Mouse (Mus musculus) midbrain, embryonic 13.5 days (tissue): ENCODE data around the gene Ano9. TPM values are rescaled to one million over a fixed set of nuclear protein-coding genes. Genes with fewer than 3 reads are reported as not detected.

Experiments used
- ATAC-seq: fragments of 200-750 bp; cut with Nextera tagmentation; 2 replicates; pipeline ENCODE4 v1.8.0; 2017; ENCODE audit warnings: mild to moderate bottlenecking, moderate TSS enrichment, moderate library complexity
- H3K27ac ChIP-seq: fragments of 300-500 bp; sonication (generic); 2 replicates; pipeline ENCODE4 v1.5.1; 2015; ENCODE audit warnings: inconsistent platforms, mild to moderate bottlenecking, moderate library complexity
- H3K27me3 ChIP-seq: fragments of 300-500 bp; sonication (generic); 2 replicates; pipeline ENCODE4 v1.6.1; 2015; ENCODE audit warnings: mild to moderate bottlenecking, inconsistent platforms
- H3K36me3 ChIP-seq: fragments of 300-500 bp; sonication (generic); 2 replicates; pipeline ENCODE4 v1.6.1; 2015; ENCODE audit warnings: mild to moderate bottlenecking, inconsistent platforms
- H3K4me1 ChIP-seq: fragments of 300-500 bp; sonication (generic); replicated peaks from 2 replicates; pipeline ENCODE4 v1.6.1; 2015; ENCODE audit warnings: inconsistent platforms
- H3K4me2 ChIP-seq: fragments of 300-500 bp; sonication (generic); replicated peaks from 2 replicates; pipeline ENCODE4 v1.6.1; 2015; ENCODE audit warnings: moderate library complexity, mild to moderate bottlenecking, inconsistent platforms
- H3K4me3 ChIP-seq: fragments of 300-500 bp; sonication (generic); replicated peaks from 2 replicates; pipeline ENCODE4 v1.5.1; 2015; ENCODE audit warnings: mild to moderate bottlenecking, inconsistent platforms
- H3K9ac ChIP-seq: fragments of 300-500 bp; sonication (generic); replicated peaks from 2 replicates; pipeline ENCODE4 v1.6.1; 2015; ENCODE audit warnings: mild to moderate bottlenecking, inconsistent platforms
- H3K9me3 ChIP-seq: fragments of 300-500 bp; sonication (generic); 2 replicates; pipeline ENCODE4 v1.6.1; 2016; ENCODE audit warnings: mild to moderate bottlenecking, inconsistent platforms
- WGBS: fragments of 180-500 bp; shearing (Covaris S2); methylation state at CpG from one replicate; pipeline ENCODE4 v1.1.7; 2015; 5-methylcytosine and 5-hydroxymethylcytosine counted together
- polyA plus RNA-seq: library from polyadenylated mRNA; unstranded; fragments of >200 nt; fragmentation: Nextera tagmentation; extraction: Ambion mirVana; gene quantifications from 2 replicates; pipeline ENCODE4 v1.2.1, GENCODE M21; 2015

Ano9 gene
- 0.07 and 0.35 TPM in 2 replicates for polyA plus RNA-seq

GRCm38 (mm10) chr7:141117636-141118035 lies at the start of gene Ano9:
Gene Ano9 (minus strand): TSS chr7:141117806.
- Histone ChIP-seq H3K4me3 (no peak within 1 kb of the TSS), H3K36me3 (no peaks in the 10 kb centered on the region), H3K27ac (no peak within 1 kb of the TSS), H3K27me3 (peaks cover 13% of the 10 kb centered on the region; the same call in 1 of the 2 replicates), H3K4me1 (no peaks in the 10 kb centered on the region), H3K4me2 (no peak within 1 kb of the TSS), H3K9ac (no peak within 1 kb of the TSS), H3K9me3 (no peaks in the 10 kb centered on the region)
- no peak for ATAC-seq
- WGBS, result 15% methylated on average over 9 of the region's 9 CpGs

GRCm38 (mm10) chr7:141164850-141165249 lies 47.2 kb upstream of the Ano9 start:
- H3K36me3 ChIP-seq, result peaks cover 45% of the 10 kb centered on the region
- no peak for ATAC-seq
- peaks cover 10% of the 10 kb centered on the region for H3K4me1 ChIP-seq
- no peak overlapping the region for H3K27ac ChIP-seq
- H3K9ac ChIP-seq, result no peak overlapping the region
- 86% methylated on average over 6 of the region's 6 CpGs for WGBS
- no peaks in the 10 kb centered on the region for H3K9me3 ChIP-seq
- no peaks in the 10 kb centered on the region for H3K27me3 ChIP-seq
- H3K4me2 ChIP-seq, result no peak overlapping the region
- no peak overlapping the region for H3K4me3 ChIP-seq

GRCm38 (mm10) chr7:141164397-141164796 lies 46.8 kb upstream of the Ano9 start:
- Histone ChIP-seq H3K9ac (no peak overlapping the region), H3K4me3 (no peak overlapping the region), H3K27ac (no peak overlapping the region), H3K4me2 (no peak overlapping the region), H3K36me3 (peaks cover 49% of the 10 kb centered on the region), H3K27me3 (no peaks in the 10 kb centered on the region), H3K9me3 (no peaks in the 10 kb centered on the region), H3K4me1 (peaks cover 10% of the 10 kb centered on the region)
- 94% methylated on average over 7 of the region's 7 CpGs for WGBS
- no peak for ATAC-seq

GRCm38 (mm10) chr7:141155362-141155761 lies 37.8 kb upstream of the Ano9 start:
- ATAC-seq, result no peak
- H3K4me3 ChIP-seq, result no peak overlapping the region
- H3K9ac ChIP-seq, result no peak overlapping the region
- 93% methylated on average over 9 of the region's 9 CpGs for WGBS
- H3K36me3 ChIP-seq, result peaks cover 79% of the 10 kb centered on the region
- H3K4me1 ChIP-seq, result no peaks in the 10 kb centered on the region
- no peak overlapping the region for H3K27ac ChIP-seq
- H3K4me2 ChIP-seq, result no peak overlapping the region
- H3K27me3 ChIP-seq, result no peaks in the 10 kb centered on the region
- H3K9me3 ChIP-seq, result no peaks in the 10 kb centered on the region

- no peaks in the 10 kb centered on the region for H3K4me1 ChIP-seq
- ATAC-seq, result no peak
- no peak overlapping the region for H3K9ac ChIP-seq
- H3K27ac ChIP-seq, result no peak overlapping the region
- H3K9me3 ChIP-seq, result no peaks in the 10 kb centered on the region
- no peaks in the 10 kb centered on the region for H3K27me3 ChIP-seq
- H3K36me3 ChIP-seq, result peaks cover 68% of the 10 kb centered on the region
- 87% methylated on average over 4 of the region's 4 CpGs for WGBS
- H3K4me3 ChIP-seq, result no peak overlapping the region
- H3K4me2 ChIP-seq, result no peak overlapping the region
Observed at GRCm38 (mm10) chr7:141148639-141149038, 31.0 kb upstream of the Ano9 start.

GRCm38 (mm10) chr7:141147044-141147443 lies 29.4 kb upstream of the Ano9 start:
- H3K36me3 ChIP-seq, result peaks cover 55% of the 10 kb centered on the region
- H3K4me2 ChIP-seq, result no peak overlapping the region
- no peaks in the 10 kb centered on the region for H3K4me1 ChIP-seq
- ATAC-seq, result no peak
- H3K9me3 ChIP-seq, result no peaks in the 10 kb centered on the region
- H3K27me3 ChIP-seq, result no peaks in the 10 kb centered on the region
- WGBS, result 79% methylated on average over 6 of the region's 6 CpGs
- no peak overlapping the region for H3K4me3 ChIP-seq
- H3K27ac ChIP-seq, result no peak overlapping the region
- 0 out of 2 replicates have a peak overlapping the region, but pooled peaks have one; percentile 23 for H3K9ac ChIP-seq

- H3K4me1 ChIP-seq, result no peaks in the 10 kb centered on the region
- H3K27ac ChIP-seq, result no peak overlapping the region
- no peak for ATAC-seq
- H3K9ac ChIP-seq, result no peak overlapping the region
- WGBS, result 95% methylated on average over 12 of the region's 12 CpGs
- H3K36me3 ChIP-seq, result peaks cover 51% of the 10 kb centered on the region
- H3K4me3 ChIP-seq, result no peak overlapping the region
- no peaks in the 10 kb centered on the region for H3K9me3 ChIP-seq
- no peak overlapping the region for H3K4me2 ChIP-seq
- H3K27me3 ChIP-seq, result no peaks in the 10 kb centered on the region
Observed at GRCm38 (mm10) chr7:141146043-141146595, 28.5 kb upstream of the Ano9 start.

- no peak overlapping the region for H3K27ac ChIP-seq
- no peaks in the 10 kb centered on the region for H3K4me1 ChIP-seq
- no peak overlapping the region for H3K9ac ChIP-seq
- H3K4me2 ChIP-seq, result no peak overlapping the region
- H3K36me3 ChIP-seq, result peaks cover 47% of the 10 kb centered on the region
- no peaks in the 10 kb centered on the region for H3K27me3 ChIP-seq
- ATAC-seq, result no peak
- H3K9me3 ChIP-seq, result no peaks in the 10 kb centered on the region
- WGBS, result 78% methylated on average over 1 of the region's 1 CpGs
- H3K4me3 ChIP-seq, result no peak overlapping the region
Observed at GRCm38 (mm10) chr7:141145403-141145802, 27.8 kb upstream of the Ano9 start.

- Histone ChIP-seq H3K4me3 (no peak overlapping the region), H3K36me3 (peaks cover 47% of the 10 kb centered on the region), H3K4me2 (no peak overlapping the region), H3K27me3 (no peaks in the 10 kb centered on the region), H3K9ac (no peak overlapping the region), H3K27ac (no peak overlapping the region), H3K9me3 (no peaks in the 10 kb centered on the region), H3K4me1 (no peaks in the 10 kb centered on the region)
- ATAC-seq, result no peak
- WGBS, result 91% methylated on average over 3 of the region's 3 CpGs
Observed at GRCm38 (mm10) chr7:141144650-141145049, 27.0 kb upstream of the Ano9 start.

- H3K27ac ChIP-seq, result no peak overlapping the region
- H3K4me1 ChIP-seq, result no peaks in the 10 kb centered on the region
- ATAC-seq, result no peak
- peaks cover 52% of the 10 kb centered on the region for H3K36me3 ChIP-seq
- no peak overlapping the region for H3K4me2 ChIP-seq
- H3K4me3 ChIP-seq, result no peak overlapping the region
- WGBS, result 86% methylated on average over 2 of the region's 2 CpGs
- H3K9ac ChIP-seq, result no peak overlapping the region
- H3K9me3 ChIP-seq, result no peaks in the 10 kb centered on the region
- H3K27me3 ChIP-seq, result no peaks in the 10 kb centered on the region
Observed at GRCm38 (mm10) chr7:141143861-141144260, 26.3 kb upstream of the Ano9 start.

GRCm38 (mm10) chr7:141143112-141143511 lies 25.5 kb upstream of the Ano9 start:
- no peak for ATAC-seq
- Histone ChIP-seq H3K9me3 (no peaks in the 10 kb centered on the region), H3K4me1 (no peaks in the 10 kb centered on the region), H3K4me3 (no peak overlapping the region), H3K27ac (no peak overlapping the region), H3K4me2 (no peak overlapping the region), H3K36me3 (peaks cover 55% of the 10 kb centered on the region), H3K27me3 (no peaks in the 10 kb centered on the region), H3K9ac (no peak overlapping the region; the same call in 1 of the 2 replicates)
- 52% methylated on average over 5 of the region's 5 CpGs for WGBS

- Histone ChIP-seq H3K9me3 (no peaks in the 10 kb centered on the region), H3K4me3 (no peak overlapping the region), H3K9ac (no peak overlapping the region), H3K4me2 (no peak overlapping the region), H3K4me1 (no peaks in the 10 kb centered on the region), H3K36me3 (peaks cover 57% of the 10 kb centered on the region), H3K27me3 (no peaks in the 10 kb centered on the region), H3K27ac (no peak overlapping the region)
- no peak for ATAC-seq
- 94% methylated on average over 4 of the region's 4 CpGs for WGBS
Observed at GRCm38 (mm10) chr7:141141326-141141725, 23.7 kb upstream of the Ano9 start.
